Mouse (Mus musculus): Measurements from ENCODE around the gene Tbc1d2b. TPM values are rescaled to one million over a fixed set of nuclear protein-coding genes. Genes with fewer than 3 reads are reported as not detected.

Tbc1d2b gene
- polyA plus RNA-seq, 1 experiment from 2014 or later, result 8.0 TPM

DNA sequence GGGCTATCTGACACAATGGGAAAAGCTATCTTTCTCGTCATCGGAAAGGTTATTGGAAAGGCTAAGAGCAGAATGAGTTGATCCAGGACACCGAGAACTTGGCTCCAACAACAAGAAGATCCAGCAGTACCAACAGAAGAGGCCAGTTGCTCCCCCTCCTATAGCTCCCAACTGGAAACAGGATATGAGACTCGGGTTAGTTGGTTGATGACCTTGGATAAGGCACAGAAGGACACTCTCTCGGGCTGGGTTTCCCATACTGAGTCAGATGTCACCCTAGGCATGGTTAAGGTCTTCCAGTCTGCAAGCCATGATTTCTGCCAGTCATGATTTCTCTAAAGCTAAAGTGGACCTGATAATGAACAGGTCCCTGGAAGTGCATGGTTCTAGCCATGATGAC, 35.8 kb downstream of the Tbc1d2b start:
- H3K27me3 ChIP-seq (ENCODE audit: poor library complexity, severe bottlenecking), result no peaks in the 10 kb centered on the region
- 91% methylated on average over 5 of the region's 5 CpGs for WGBS
- no peaks in the 10 kb centered on the region for H3K9me3 ChIP-seq
- H3K4me1 ChIP-seq, result no peaks in the 10 kb centered on the region
- no peak for DNase-seq (ENCODE audit: extremely low spot score, low spot score)
- H3K27ac ChIP-seq, result no peak overlapping the region
- H3K36me3 ChIP-seq (replicated peaks), result peaks cover 20% of the 10 kb centered on the region
- H3K4me3 ChIP-seq, result no peak overlapping the region

GRCm38 (mm10) chr9:90233906-90234419, 36.6 kb downstream of the Tbc1d2b start:
- no peak for DNase-seq (ENCODE audit: extremely low spot score, low spot score)
- H3K27me3 ChIP-seq (ENCODE audit: poor library complexity, severe bottlenecking), result no peaks in the 10 kb centered on the region
- WGBS, result 97% methylated on average over 5 of the region's 5 CpGs

GRCm38 (mm10) chr9:90232781-90233690, 37.6 kb downstream of the Tbc1d2b start:
- Histone ChIP-seq H3K4me1 (no peaks in the 10 kb centered on the region), H3K9me3 (no peaks in the 10 kb centered on the region), H3K27ac (no peak overlapping the region), H3K27me3 (ENCODE audit: poor library complexity, severe bottlenecking) (no peaks in the 10 kb centered on the region), H3K4me3 (no peak overlapping the region), H3K36me3 (replicated peaks) (peaks cover 12% of the 10 kb centered on the region)
- DNase-seq (ENCODE audit: extremely low spot score, low spot score), result no peak
- WGBS, result 94% methylated on average over 8 of the region's 8 CpGs

More at GRCm38 (mm10) chr9:90233906-90234419, 36.6 kb downstream of the Tbc1d2b start:
- no peaks in the 10 kb centered on the region for H3K9me3 ChIP-seq
- no peak overlapping the region for H3K4me3 ChIP-seq
- no peaks in the 10 kb centered on the region for H3K4me1 ChIP-seq
- peaks cover 12% of the 10 kb centered on the region for H3K36me3 ChIP-seq (replicated peaks)
- no peak overlapping the region for H3K27ac ChIP-seq

GRCm38 (mm10) chr9:90227171-90227570, 43.4 kb downstream of the Tbc1d2b start:
- H3K9me3 ChIP-seq, result no peaks in the 10 kb centered on the region
- H3K27ac ChIP-seq, result no peak overlapping the region
- no peak for DNase-seq (ENCODE audit: extremely low spot score, low spot score)
- H3K4me3 ChIP-seq, result no peak overlapping the region
- H3K4me1 ChIP-seq, result no peaks in the 10 kb centered on the region
- 85% methylated on average over 12 of the region's 12 CpGs for WGBS
- no peaks in the 10 kb centered on the region for H3K27me3 ChIP-seq (ENCODE audit: poor library complexity, severe bottlenecking)
- peaks cover 34% of the 10 kb centered on the region for H3K36me3 ChIP-seq (replicated peaks)

DNA sequence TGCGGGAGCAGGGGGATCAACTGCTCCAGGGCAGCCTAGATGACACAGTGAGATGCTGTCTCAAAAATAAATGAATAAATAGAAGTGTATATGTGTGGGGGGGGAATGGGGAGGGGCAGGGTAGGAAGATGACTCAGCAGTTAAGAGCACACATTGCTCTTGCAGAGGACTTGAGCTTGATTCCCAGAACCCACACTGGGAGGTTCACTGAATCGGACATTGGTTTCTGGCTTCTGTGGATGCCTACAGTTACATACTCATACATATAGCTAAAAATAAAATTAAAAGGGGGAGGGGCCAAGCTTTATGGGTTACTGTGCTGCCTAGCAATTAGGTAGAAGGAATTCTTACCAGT, 43.9 kb downstream of the Tbc1d2b start:
- Histone ChIP-seq H3K4me1 (no peaks in the 10 kb centered on the region), H3K4me3 (no peak overlapping the region), H3K9me3 (no peaks in the 10 kb centered on the region), H3K36me3 (replicated peaks) (peaks cover 39% of the 10 kb centered on the region), H3K27me3 (ENCODE audit: poor library complexity, severe bottlenecking) (no peaks in the 10 kb centered on the region), H3K27ac (no peak overlapping the region)
- no peak for DNase-seq (ENCODE audit: extremely low spot score, low spot score)
- WGBS, result 98% methylated on average over 2 of the region's 2 CpGs

GRCm38 (mm10) chr9:90226081-90226741, 44.4 kb downstream of the Tbc1d2b start:
- H3K27me3 ChIP-seq (ENCODE audit: poor library complexity, severe bottlenecking), result no peaks in the 10 kb centered on the region
- H3K4me1 ChIP-seq, result no peaks in the 10 kb centered on the region
- 93% methylated on average over 21 of the region's 21 CpGs for WGBS
- no peak overlapping the region for H3K27ac ChIP-seq
- H3K9me3 ChIP-seq, result no peaks in the 10 kb centered on the region
- H3K36me3 ChIP-seq (replicated peaks), result peaks cover 39% of the 10 kb centered on the region
- DNase-seq (ENCODE audit: extremely low spot score, low spot score), result no peak
- no peak overlapping the region for H3K4me3 ChIP-seq

GRCm38 (mm10) chr9:90222275-90222674, 48.3 kb downstream of the Tbc1d2b start:
- Histone ChIP-seq H3K36me3 (replicated peaks) (peaks cover 60% of the 10 kb centered on the region), H3K27me3 (ENCODE audit: poor library complexity, severe bottlenecking) (no peaks in the 10 kb centered on the region), H3K4me3 (no peak overlapping the region), H3K4me1 (no peaks in the 10 kb centered on the region), H3K9me3 (no peaks in the 10 kb centered on the region), H3K27ac (no peak overlapping the region)
- 92% methylated on average over 3 of the region's 3 CpGs for WGBS
- DNase-seq (ENCODE audit: extremely low spot score, low spot score), result no peak

- H3K27me3 ChIP-seq (ENCODE audit: poor library complexity, severe bottlenecking), result no peaks in the 10 kb centered on the region
- 45% methylated on average over 4 of the region's 4 CpGs for whole genome bisulfite sequencing
- H3K4me3 ChIP-seq, result no peak overlapping the region
- H3K36me3 ChIP-seq (replicated peaks), result peaks cover 68% of the 10 kb centered on the region
- H3K27ac ChIP-seq, result no peak overlapping the region
- no peaks in the 10 kb centered on the region for H3K9me3 ChIP-seq
- H3K4me1 ChIP-seq, result no peaks in the 10 kb centered on the region
- DNase-seq (ENCODE audit: extremely low spot score, low spot score), result no peak
Observed at GRCm38 (mm10) chr9:90217501-90217900, 53.1 kb downstream of the Tbc1d2b start.

GRCm38 (mm10) chr9:90216259-90217001, 54.2 kb downstream of the Tbc1d2b start:
- Histone ChIP-seq H3K4me1 (no peaks in the 10 kb centered on the region), H3K4me3 (no peak overlapping the region), H3K27ac (no peak overlapping the region), H3K36me3 (replicated peaks) (peaks cover 65% of the 10 kb centered on the region), H3K9me3 (no peaks in the 10 kb centered on the region), H3K27me3 (ENCODE audit: poor library complexity, severe bottlenecking) (no peaks in the 10 kb centered on the region)
- 84% methylated on average over 11 of the region's 11 CpGs for WGBS
- DNase-seq (ENCODE audit: extremely low spot score, low spot score), result no peak

GRCm38 (mm10) chr9:90213127-90213526, 57.5 kb downstream of the Tbc1d2b start:
- Histone ChIP-seq H3K9me3 (no peaks in the 10 kb centered on the region), H3K36me3 (replicated peaks) (peaks cover 57% of the 10 kb centered on the region), H3K4me1 (peaks cover 5% of the 10 kb centered on the region; the same call in 1 of the 2 replicates), H3K27me3 (ENCODE audit: poor library complexity, severe bottlenecking) (no peaks in the 10 kb centered on the region), H3K4me3 (no peak overlapping the region), H3K27ac (no peak overlapping the region)
- no peak for DNase-seq (ENCODE audit: extremely low spot score, low spot score)
- 91% methylated on average over 3 of the region's 3 CpGs for WGBS

DNA sequence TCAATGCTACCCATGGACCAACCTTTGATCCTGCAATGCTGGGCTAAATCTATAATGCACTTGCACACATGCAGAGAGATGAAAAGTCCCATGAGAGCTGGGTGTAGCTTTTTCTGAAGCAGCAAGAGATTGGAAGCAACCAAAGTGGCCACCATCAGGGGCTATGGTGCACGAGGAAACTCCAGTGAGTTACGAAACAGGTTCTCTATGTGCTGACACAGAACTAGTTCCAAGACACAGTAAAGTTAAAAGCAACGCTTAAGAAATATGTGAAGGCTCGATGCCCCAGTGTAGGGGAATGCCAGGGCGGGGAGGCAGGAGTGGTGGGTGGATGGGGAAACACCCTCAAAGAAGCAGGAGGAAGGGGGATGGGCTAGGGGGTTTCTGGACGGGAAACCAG, 61.9 kb downstream of the Tbc1d2b start:
- 92% methylated on average over 6 of the region's 6 CpGs for WGBS
- peaks cover 40% of the 10 kb centered on the region for H3K36me3 ChIP-seq (replicated peaks)

DNA sequence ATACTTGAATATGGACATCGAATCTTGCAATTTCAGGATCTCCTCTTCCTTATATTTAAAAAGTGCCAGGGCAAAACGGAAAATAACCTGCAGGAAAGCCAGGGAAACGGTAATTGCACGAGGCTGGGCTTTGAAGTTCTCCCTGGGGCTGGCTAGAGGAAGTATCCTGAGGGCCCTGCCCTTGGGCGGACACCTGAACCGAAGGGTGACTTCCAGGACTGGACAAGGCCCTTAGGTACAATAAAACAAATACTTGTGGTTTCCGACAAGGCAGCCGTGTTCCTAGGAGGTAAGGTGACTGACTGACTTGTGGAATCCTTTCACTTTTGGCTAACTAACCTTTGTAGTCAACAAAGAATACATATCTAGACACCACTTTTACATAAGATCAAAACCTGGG, 62.8 kb downstream of the Tbc1d2b start:
- 91% methylated on average over 8 of the region's 8 CpGs for WGBS
- H3K4me1 ChIP-seq, result peaks cover 5% of the 10 kb centered on the region; the same call in 1 of the 2 replicates
- no peaks in the 10 kb centered on the region for H3K9me3 ChIP-seq
- H3K4me3 ChIP-seq, result no peak overlapping the region
- H3K27me3 ChIP-seq (ENCODE audit: poor library complexity, severe bottlenecking), result no peaks in the 10 kb centered on the region
- H3K27ac ChIP-seq, result no peak overlapping the region
- H3K36me3 ChIP-seq (replicated peaks), result peaks cover 39% of the 10 kb centered on the region
- DNase-seq (ENCODE audit: extremely low spot score, low spot score), result no peak

More for the DNA sequence above, 61.9 kb downstream of the Tbc1d2b start:
- DNase-seq (ENCODE audit: extremely low spot score, low spot score), result no peak
- no peak overlapping the region for H3K27ac ChIP-seq
- H3K27me3 ChIP-seq (ENCODE audit: poor library complexity, severe bottlenecking), result no peaks in the 10 kb centered on the region
- H3K4me3 ChIP-seq, result no peak overlapping the region
- peaks cover 5% of the 10 kb centered on the region; the same call in 1 of the 2 replicates for H3K4me1 ChIP-seq
- no peaks in the 10 kb centered on the region for H3K9me3 ChIP-seq
